Mouse (Mus musculus): ENCODE results near the gene Cntn4. TPM values are rescaled to one million over a fixed set of nuclear protein-coding genes. Genes with fewer than 3 reads are reported as not detected.

The Cntn4 gene
- polyA plus RNA-seq, 1 experiment from 2014 or later: 0.72 TPM

DNA sequence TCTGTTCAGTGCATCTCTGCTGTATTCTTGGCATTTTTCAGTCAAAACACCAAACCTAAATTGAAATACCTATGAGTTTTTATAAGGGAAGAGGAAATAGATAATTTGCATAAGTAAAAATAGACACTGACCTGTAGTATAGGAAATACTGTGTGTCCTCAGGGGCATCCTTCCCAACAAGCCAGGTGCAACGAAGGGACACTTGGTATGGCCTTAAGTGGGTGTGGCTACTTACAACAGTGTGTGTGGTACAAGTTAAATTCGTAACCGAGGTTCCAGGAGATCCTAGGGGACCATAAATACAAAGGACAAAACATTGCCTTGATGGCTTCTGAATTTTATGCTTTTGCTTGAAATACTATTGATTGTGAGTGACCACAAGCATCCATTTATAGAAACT lies 1060.8 kb downstream of the Cntn4 start:
- no peak overlapping the region for H3K9ac ChIP-seq (ENCODE audit: low read length)
- TF ChIP-seq EP300 (optimal IDR thresholded peaks at IDR 0.05) (no peak), CTCF (IDR thresholded peaks at IDR 0.05; ENCODE audit: low read depth) (no peak)
- H3K36me3 ChIP-seq (ENCODE audit: control insufficient read depth, insufficient read depth, low read length): no peaks in the 10 kb centered on the region
- no peak overlapping the region for H3K4me3 ChIP-seq (ENCODE audit: low read depth, low read length)
- no peak overlapping the region for H3K27ac ChIP-seq (replicated peaks)
- no peak for ATAC-seq (ENCODE audit: low FRiP score, low TSS enrichment)
- no peaks in the 10 kb centered on the region for H3K27me3 ChIP-seq (ENCODE audit: control insufficient read depth, insufficient read depth, low read length)
- no peaks in the 10 kb centered on the region for H3K4me1 ChIP-seq (replicated peaks; ENCODE audit: control insufficient read depth, insufficient read depth)
- no peak overlapping the region for H3K4me2 ChIP-seq (replicated peaks; ENCODE audit: low read depth)
- no peak for DNase-seq (ENCODE audit: low spot score)
- 63% methylated on average over 3 of the region's 3 CpGs for WGBS
- no peaks in the 10 kb centered on the region for H3K9me3 ChIP-seq (ENCODE audit: control insufficient read depth, low read length)

DNA sequence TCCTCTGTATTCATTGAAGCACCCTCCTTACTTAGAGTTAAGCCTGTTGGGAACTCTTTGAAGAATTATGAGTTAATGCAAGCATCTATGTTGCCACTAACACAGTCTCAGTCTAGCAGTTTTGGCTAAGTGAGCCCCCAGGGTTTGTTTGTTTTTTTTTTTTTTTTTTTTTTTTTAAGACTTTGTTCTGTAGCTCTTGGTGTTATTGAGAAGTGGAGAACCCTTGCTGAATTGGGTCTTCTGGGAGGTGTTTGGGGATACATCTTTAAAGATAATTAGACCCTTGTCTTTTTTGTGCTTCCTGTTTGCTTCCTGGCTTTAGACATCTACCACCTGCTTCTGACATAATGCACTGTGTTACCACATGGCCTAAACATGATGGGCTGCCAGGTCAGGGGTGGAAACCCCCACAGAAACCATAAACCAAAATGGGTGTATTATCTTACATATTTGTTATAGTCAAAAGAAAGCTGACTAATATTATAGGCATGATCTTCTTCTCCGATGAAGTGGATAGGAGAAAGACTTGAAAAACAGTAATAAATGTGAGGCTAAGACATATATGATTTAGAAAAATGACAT lies 1062.9 kb downstream of the Cntn4 start:
- Histone ChIP-seq H3K9ac (ENCODE audit: low read length) (no peak overlapping the region), H3K4me3 (ENCODE audit: low read depth, low read length) (no peak overlapping the region), H3K4me2 (replicated peaks; ENCODE audit: low read depth) (no peak overlapping the region), H3K4me1 (replicated peaks; ENCODE audit: control insufficient read depth, insufficient read depth) (no peaks in the 10 kb centered on the region), H3K27ac (replicated peaks) (no peak overlapping the region), H3K36me3 (ENCODE audit: control insufficient read depth, insufficient read depth, low read length) (no peaks in the 10 kb centered on the region), H3K9me3 (ENCODE audit: control insufficient read depth, low read length) (no peaks in the 10 kb centered on the region), H3K27me3 (ENCODE audit: control insufficient read depth, insufficient read depth, low read length) (no peaks in the 10 kb centered on the region)
- TF ChIP-seq CTCF (IDR thresholded peaks at IDR 0.05; ENCODE audit: low read depth) (no peak), EP300 (optimal IDR thresholded peaks at IDR 0.05) (no peak)
- DNase-seq (ENCODE audit: low spot score) (no peak), ATAC-seq (ENCODE audit: low FRiP score, low TSS enrichment) (no peak)
- 75% methylated on average over 1 of the region's 1 CpGs for WGBS

DNA sequence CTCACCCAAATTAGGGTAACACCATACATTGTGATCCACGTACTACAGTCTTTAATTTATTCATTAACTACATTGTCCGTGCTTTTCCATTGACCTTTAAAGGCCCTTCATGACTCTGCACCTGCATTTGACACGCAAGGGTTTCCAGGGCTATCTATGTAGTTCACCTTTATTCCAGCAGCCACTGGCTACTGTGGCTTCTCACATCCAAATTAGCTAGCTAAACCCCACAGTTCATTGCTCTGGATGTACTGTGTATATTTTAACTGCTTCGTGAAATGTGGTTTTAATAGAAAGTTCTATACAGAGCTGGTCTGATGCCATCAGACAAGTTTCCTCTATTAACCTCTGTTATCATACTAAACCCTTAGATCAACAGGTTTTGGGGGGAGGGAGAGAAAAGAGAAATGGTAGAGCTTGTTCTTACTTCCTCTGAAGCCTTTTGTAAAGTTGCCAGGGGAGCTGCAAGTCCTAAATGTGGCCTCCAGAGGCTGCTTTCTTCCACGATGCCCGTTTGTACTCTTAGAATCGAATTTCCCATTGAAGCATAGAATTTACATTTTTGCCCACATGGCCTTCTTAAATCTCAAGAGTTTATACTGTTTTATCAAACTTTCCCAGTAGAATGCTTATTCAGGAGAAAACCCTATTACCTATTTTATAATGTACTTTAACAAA lies 1066.2 kb downstream of the Cntn4 start:
- no peaks in the 10 kb centered on the region for H3K4me1 ChIP-seq (replicated peaks; ENCODE audit: control insufficient read depth, insufficient read depth)
- no peak for DNase-seq (ENCODE audit: low spot score)
- no peak overlapping the region for H3K4me3 ChIP-seq (ENCODE audit: low read depth, low read length)
- no peak overlapping the region for H3K4me2 ChIP-seq (replicated peaks; ENCODE audit: low read depth)
- 68% methylated on average over 7 of the region's 7 CpGs for WGBS
- no peaks in the 10 kb centered on the region for H3K27me3 ChIP-seq (ENCODE audit: control insufficient read depth, insufficient read depth, low read length)
- H3K9ac ChIP-seq (ENCODE audit: low read length): no peak overlapping the region
- TF ChIP-seq CTCF (IDR thresholded peaks at IDR 0.05; ENCODE audit: low read depth) (no peak), EP300 (optimal IDR thresholded peaks at IDR 0.05) (no peak)
- no peaks in the 10 kb centered on the region for H3K9me3 ChIP-seq (ENCODE audit: control insufficient read depth, low read length)
- H3K27ac ChIP-seq (replicated peaks): no peak overlapping the region
- ATAC-seq (ENCODE audit: low FRiP score, low TSS enrichment): no peak
- no peaks in the 10 kb centered on the region for H3K36me3 ChIP-seq (ENCODE audit: control insufficient read depth, insufficient read depth, low read length)

DNA sequence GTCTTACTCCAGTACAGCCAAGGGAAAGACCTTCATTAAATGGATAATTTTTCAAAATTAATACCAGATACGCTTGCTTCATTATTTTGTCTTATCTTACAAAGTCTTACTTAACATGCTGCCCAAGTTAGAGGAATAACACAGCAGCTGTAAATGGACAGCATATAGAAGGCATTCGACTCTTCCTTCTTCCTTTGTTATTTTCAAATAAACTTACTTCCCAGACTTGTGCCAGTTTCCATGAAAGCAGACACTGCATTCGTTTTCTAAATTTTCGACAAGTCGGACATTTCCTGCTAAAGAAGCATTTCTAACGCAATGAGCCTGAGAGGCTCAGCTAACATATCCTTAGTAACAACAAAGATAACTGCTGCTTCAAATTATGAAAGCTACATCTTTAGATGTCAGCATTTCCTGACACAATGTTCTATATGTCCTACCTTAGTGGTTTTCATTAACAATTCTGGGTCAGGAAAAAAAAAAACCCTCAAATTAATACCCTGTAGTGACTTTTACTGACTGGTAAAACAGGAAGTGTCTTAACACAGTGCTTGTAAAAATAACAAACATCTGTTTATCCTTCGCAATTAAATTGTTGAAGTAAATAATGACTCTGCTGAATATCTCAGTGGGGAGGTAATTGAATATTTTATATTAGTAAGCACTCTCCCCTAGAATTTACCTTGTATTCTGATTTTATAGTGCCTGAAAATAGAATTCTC lies 1068.4 kb downstream of the Cntn4 start:
- Histone ChIP-seq H3K9ac (ENCODE audit: low read length) (no peak overlapping the region), H3K4me1 (replicated peaks; ENCODE audit: control insufficient read depth, insufficient read depth) (no peaks in the 10 kb centered on the region), H3K4me3 (ENCODE audit: low read depth, low read length) (no peak overlapping the region), H3K27me3 (ENCODE audit: control insufficient read depth, insufficient read depth, low read length) (no peaks in the 10 kb centered on the region), H3K27ac (replicated peaks) (no peak overlapping the region), H3K9me3 (ENCODE audit: control insufficient read depth, low read length) (no peaks in the 10 kb centered on the region), H3K4me2 (replicated peaks; ENCODE audit: low read depth) (no peak overlapping the region), H3K36me3 (ENCODE audit: control insufficient read depth, insufficient read depth, low read length) (no peaks in the 10 kb centered on the region)
- WGBS: 58% methylated on average over 7 of the region's 7 CpGs
- ATAC-seq (ENCODE audit: low FRiP score, low TSS enrichment): no peak
- TF ChIP-seq EP300 (optimal IDR thresholded peaks at IDR 0.05) (no peak), CTCF (IDR thresholded peaks at IDR 0.05; ENCODE audit: low read depth) (no peak)
- DNase-seq (ENCODE audit: low spot score): no peak

DNA sequence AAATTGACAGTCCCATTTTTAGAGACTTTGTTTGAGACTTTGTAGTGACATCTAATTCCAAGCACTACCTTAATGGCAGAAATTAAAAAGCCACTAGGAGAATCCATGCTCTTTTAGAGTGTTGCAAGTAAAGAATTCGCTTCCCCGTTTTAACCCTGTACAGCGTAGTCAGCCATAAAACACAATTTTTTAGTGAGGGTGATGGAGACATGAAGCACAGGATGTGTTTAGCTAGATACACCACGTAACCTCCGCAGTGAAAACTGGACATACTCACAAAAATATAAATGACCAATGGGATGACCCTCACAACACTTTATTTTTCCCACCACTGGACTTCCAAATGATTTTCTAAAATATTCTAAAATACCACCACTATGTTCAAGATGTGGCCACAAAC lies 1069.8 kb downstream of the Cntn4 start:
- no peak for DNase-seq (ENCODE audit: low spot score)
- H3K27ac ChIP-seq (replicated peaks): no peak overlapping the region
- H3K4me2 ChIP-seq (replicated peaks; ENCODE audit: low read depth): no peak overlapping the region
- H3K27me3 ChIP-seq (ENCODE audit: control insufficient read depth, insufficient read depth, low read length): no peaks in the 10 kb centered on the region
- WGBS: 89% methylated on average over 5 of the region's 5 CpGs
- TF ChIP-seq EP300 (optimal IDR thresholded peaks at IDR 0.05) (no peak), CTCF (IDR thresholded peaks at IDR 0.05; ENCODE audit: low read depth) (no peak)
- H3K4me3 ChIP-seq (ENCODE audit: low read depth, low read length): no peak overlapping the region
- H3K9ac ChIP-seq (ENCODE audit: low read length): no peak overlapping the region
- H3K4me1 ChIP-seq (replicated peaks; ENCODE audit: control insufficient read depth, insufficient read depth): no peaks in the 10 kb centered on the region
- H3K9me3 ChIP-seq (ENCODE audit: control insufficient read depth, low read length): no peaks in the 10 kb centered on the region
- ATAC-seq (ENCODE audit: low FRiP score, low TSS enrichment): no peak
- H3K36me3 ChIP-seq (ENCODE audit: control insufficient read depth, insufficient read depth, low read length): no peaks in the 10 kb centered on the region

DNA sequence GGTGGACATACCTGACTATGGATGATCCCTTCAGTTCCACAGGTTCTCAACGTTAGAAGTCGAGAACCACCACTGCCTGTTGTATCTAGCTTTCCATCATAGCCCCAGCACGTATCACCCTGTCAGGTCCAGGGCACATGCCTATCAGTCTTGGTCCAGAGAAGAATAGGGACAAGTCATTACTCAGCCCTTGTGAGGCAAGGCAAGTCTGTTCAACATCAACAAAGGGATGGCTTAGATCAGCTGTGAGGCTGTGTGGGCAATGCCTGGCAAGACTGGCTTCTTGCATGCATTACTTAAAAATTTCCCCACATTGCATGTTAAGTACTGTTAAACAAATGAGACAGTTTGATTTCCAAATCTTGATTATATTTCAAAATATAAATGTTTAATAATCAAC lies 1070.3 kb downstream of the Cntn4 start:
- H3K4me2 ChIP-seq (replicated peaks; ENCODE audit: low read depth): no peak overlapping the region
- 74% methylated on average over 3 of the region's 3 CpGs for WGBS
- no peaks in the 10 kb centered on the region for H3K9me3 ChIP-seq (ENCODE audit: control insufficient read depth, low read length)
- ATAC-seq (ENCODE audit: low FRiP score, low TSS enrichment) (no peak), DNase-seq (ENCODE audit: low spot score) (no peak)
- no peaks in the 10 kb centered on the region for H3K27me3 ChIP-seq (ENCODE audit: control insufficient read depth, insufficient read depth, low read length)
- H3K4me1 ChIP-seq (replicated peaks; ENCODE audit: control insufficient read depth, insufficient read depth): no peaks in the 10 kb centered on the region
- H3K36me3 ChIP-seq (ENCODE audit: control insufficient read depth, insufficient read depth, low read length): no peaks in the 10 kb centered on the region
- no peak overlapping the region for H3K27ac ChIP-seq (replicated peaks)
- no peak overlapping the region for H3K4me3 ChIP-seq (ENCODE audit: low read depth, low read length)
- TF ChIP-seq EP300 (optimal IDR thresholded peaks at IDR 0.05): no peak
- H3K9ac ChIP-seq (ENCODE audit: low read length): no peak overlapping the region
